Mouse (Mus musculus): ENCODE measurements around the gene Slc39a5.

DNA sequence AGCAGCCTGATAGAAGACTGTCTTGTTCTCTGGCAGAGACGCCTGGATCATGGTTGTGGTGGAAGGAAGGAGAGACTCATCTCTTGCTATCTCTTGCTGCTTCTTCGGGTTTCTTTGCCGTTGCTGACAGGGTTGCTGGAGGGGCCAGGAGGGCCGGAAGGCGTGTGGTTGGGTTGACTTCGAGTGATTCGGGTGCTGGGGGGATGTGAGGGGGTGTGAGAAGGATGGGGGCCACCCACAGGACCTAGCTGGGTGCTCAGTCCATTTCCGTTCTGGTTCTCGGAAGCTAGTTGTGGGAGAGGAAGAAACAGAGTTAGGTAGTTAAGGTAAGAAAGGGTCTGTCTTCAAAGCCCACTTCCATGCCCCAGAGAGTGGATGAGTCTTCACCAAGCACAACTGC lies 609 bp upstream of the Slc39a5 start:
- no peak for TF ChIP-seq CTCF (IDR thresholded peaks at IDR 0.05; ENCODE audit: low read depth)
- TF ChIP-seq EP300 (optimal IDR thresholded peaks at IDR 0.05): no peak
